Mouse (Mus musculus) CD8-positive naive resting alpha-beta T cell, adult 2 months (primary cell): Measurements from ENCODE around the gene Ppp1r35.

Experiments
- DNase-seq, 2 experiments: peaks; one replicate each; pipeline ENCODE4 v3.0.0; 2022; ENCODE audit warnings: low read depth in 2 of 2, low spot score in 2 of 2

Ppp1r35 gene

GRCm38 (mm10) chr5:137825971-137826370 lies 47.3 kb downstream of the Ppp1r35 start:
- no peak for DNase-seq

- DNase-seq: no peak
These were observed 47.8 kb downstream of the Ppp1r35 start for GRCm38 (mm10) chr5:137826421-137826820.

GRCm38 (mm10) chr5:137828694-137829093 lies 50.0 kb downstream of the Ppp1r35 start:
- DNase-seq: no peak
